Mouse (Mus musculus) cerebellum, adult 2 months (tissue): Measurements from ENCODE around the gene Grap.

Source experiments
- CTCF ChIP-seq: fragments of 200-500 bp; IDR thresholded peaks from 2 replicates; pipeline ENCODE4 v1.5.1; 2011; ENCODE audit warnings: low read depth, mild to moderate bottlenecking, control low read depth, low read length, moderate library complexity, borderline replicate concordance; ENCODE audit not compliant: insufficient read depth
- POLR2A ChIP-seq: fragments of 200-500 bp; IDR thresholded peaks from 2 replicates; pipeline ENCODE4 v1.6.1; 2011; ENCODE audit warnings: low read length, control low read depth, borderline replicate concordance; ENCODE audit not compliant: insufficient read depth

GRCm38 (mm10) chr11:61671781-61672383 is 18.8 kb downstream of the Grap start:
- TF ChIP-seq CTCF (no peak), POLR2A (no peak)
